Mouse (Mus musculus) T-cell, adult 66 days (primary cell): ENCODE measurements around the gene Defa17. TPM values are rescaled to one million over a fixed set of nuclear protein-coding genes. Genes with fewer than 3 reads are reported as not detected.

Source experiments
- total RNA-seq, 2 experiments: library from RNA; stranded (reverse); gene quantifications; 3 replicates in 1 of 2; 4 replicates in 1 of 2; pipeline ENCODE4 v1.2.4; 2023

Defa17 gene
- total RNA-seq, result not detected

DNA sequence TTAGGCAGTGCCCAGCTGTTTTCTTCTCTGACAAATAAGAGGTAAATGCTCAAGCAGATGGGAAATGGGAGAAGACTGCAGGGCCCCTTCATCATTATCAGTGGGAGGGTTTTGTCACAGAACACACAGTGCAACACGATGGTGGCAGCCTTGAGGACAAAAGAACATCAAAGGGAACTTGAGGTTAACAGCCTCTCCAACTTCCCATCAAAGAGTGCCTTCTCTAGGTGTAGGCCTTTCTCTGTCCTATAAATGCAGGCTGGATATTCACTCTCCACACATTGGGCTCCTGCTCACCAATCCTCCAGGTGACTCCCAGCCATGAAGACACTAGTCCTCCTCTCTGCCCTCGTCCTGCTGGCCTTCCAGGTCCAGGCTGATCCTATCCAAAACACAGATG is at the start of gene Defa17:
Gene Defa17 (plus strand): TSS at position 301 of the 400 bp plus-strand sequence.

GRCm38 (mm10) chr8:21617883-21618282 is 37.7 kb upstream of the Defa17 start, which contains the start of gene Defa26:
Gene Defa26, plus strand, starts transcription at chr8:21618183.

GRCm38 (mm10) chr8:21665497-21665896 is 9.9 kb downstream of the Defa17 start, which contains the start of gene Defa34:
Gene Defa34, plus strand, starts transcription at chr8:21665797.

GRCm38 (mm10) chr8:21703545-21703944 is 48.0 kb downstream of the Defa17 start, which contains the start of gene AY761184:
Gene AY761184, minus strand, starts transcription at chr8:21703645.

Other genes starting within 250 kb of the Defa17 start
- gene Defa36, start 228.4 kb upstream of the Defa17 start, total RNA-seq, result not detected
- gene Gm7849, start 199.2 kb upstream of the Defa17 start, total RNA-seq, result not detected
- gene Defa20, start 146.5 kb upstream of the Defa17 start, total RNA-seq, result not detected
- not detected for gene Defa32, start 126.7 kb upstream of the Defa17 start, total RNA-seq
- gene Defa37, start 90.4 kb upstream of the Defa17 start, total RNA-seq, result not detected
- not detected for gene Defa28, start 72.8 kb upstream of the Defa17 start, total RNA-seq
- gene Gm7861, start 61.3 kb upstream of the Defa17 start, total RNA-seq, result not detected
- gene Defa26, start 37.6 kb upstream of the Defa17 start, total RNA-seq, result not detected
- not detected for gene Defa34, start 10.0 kb downstream of the Defa17 start, total RNA-seq
- not detected for gene AY761184, start 47.9 kb downstream of the Defa17 start, total RNA-seq
- not detected for gene Defa24, start 78.7 kb downstream of the Defa17 start, total RNA-seq
- gene Defb50, start 167.8 kb downstream of the Defa17 start, total RNA-seq, result not detected
- gene Defb2, start 184.1 kb downstream of the Defa17 start, total RNA-seq, result not detected
- gene Defb10, start 203.1 kb downstream of the Defa17 start, total RNA-seq, result not detected
- gene Defb9, start 229.6 kb downstream of the Defa17 start, total RNA-seq, result not detected